Mouse (Mus musculus): Measurements from ENCODE around the gene Kcnk6. TPM values are rescaled to one million over a fixed set of nuclear protein-coding genes. Genes with fewer than 3 reads are reported as not detected.
"Not testable (repeated sequence)": the region's sequence is repeated elsewhere in the genome, so short reads cannot be mapped to it uniquely, and the experiment has no call there.

Gene Kcnk6
- polyA plus RNA-seq, 1 experiment, result not detected

DNA sequence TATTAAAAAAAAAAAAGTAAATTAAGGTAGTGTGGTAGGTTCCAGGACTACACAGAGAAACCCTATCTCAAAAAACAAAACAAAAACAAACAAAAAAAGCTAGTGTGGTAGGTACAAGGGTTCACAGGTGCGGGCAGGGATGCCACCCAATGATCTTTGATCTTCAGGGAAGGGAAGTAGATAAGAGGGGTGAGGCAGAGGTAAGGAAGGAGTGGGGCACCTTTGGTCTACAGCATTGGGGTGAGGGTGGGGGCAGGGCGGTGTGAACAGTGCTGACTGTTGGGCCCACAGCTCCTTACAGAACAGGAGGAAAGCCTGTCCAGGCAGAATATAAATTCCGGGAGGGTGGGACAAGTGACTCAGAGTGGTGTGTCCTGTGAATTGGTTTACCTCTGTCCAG is 18.9 kb upstream of the Kcnk6 start:
- Histone ChIP-seq H3K36me3 (ENCODE audit: control insufficient read depth) (peaks cover 5% of the 10 kb centered on the region; the same call in 1 of the 2 replicates), H3K9me3 (ENCODE audit: control insufficient read depth, low read length) (no peaks in the 10 kb centered on the region), H3K4me1 (ENCODE audit: control insufficient read depth) (peaks cover 19% of the 10 kb centered on the region), H3K4me3 (replicated peaks) (no peak overlapping the region), H3K27me3 (ENCODE audit: control insufficient read depth) (0 out of 2 replicates have a peak, but pooled peaks cover 3% of the 10 kb centered on the region)
- TF ChIP-seq TAL1 (IDR thresholded peaks at IDR 0.05; ENCODE audit: low read length), result no peak
- no peak for TF ChIP-seq GATA1 (IDR thresholded peaks at IDR 0.05; ENCODE audit: low read length)

DNA sequence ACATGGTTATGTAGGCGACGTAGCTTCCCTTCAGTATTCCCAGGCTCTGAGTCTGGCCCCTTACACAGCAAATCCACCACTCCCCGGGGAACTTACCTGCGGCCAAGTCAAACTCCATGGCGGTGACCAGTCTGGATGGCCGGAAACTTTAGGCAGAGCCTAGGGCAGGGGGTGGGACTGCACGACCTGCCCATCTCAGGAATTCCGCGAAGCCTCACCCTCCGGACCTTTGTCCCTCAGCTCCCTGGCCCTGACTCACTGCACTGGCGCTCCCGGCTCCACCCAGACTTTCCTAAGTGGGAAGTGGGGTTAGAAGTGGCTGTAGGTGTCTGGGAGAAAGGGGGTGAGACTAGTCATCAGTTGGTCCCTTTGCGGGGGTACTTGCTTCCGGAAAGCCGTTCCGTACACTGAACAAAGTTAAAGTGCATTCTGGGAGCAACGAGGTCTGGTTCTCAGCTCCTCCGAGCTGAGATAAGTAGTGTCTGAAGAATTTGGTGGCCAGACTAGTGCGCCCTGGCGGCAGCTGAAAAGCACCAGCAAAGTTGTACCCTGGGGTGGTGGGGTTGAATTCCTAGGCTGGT is 16.0 kb upstream of the Kcnk6 start, which contains the start of gene 2200002D01Rik:
Gene 2200002D01Rik, minus strand, starts transcription at position 206 of the 581 bp plus-strand sequence.
- Histone ChIP-seq H3K4me3 (replicated peaks) (peak within 1 kb of the TSS; percentile 61), H3K36me3 (ENCODE audit: control insufficient read depth) (peaks cover 23% of the 10 kb centered on the region)
- TF ChIP-seq GATA1 (IDR thresholded peaks at IDR 0.05; ENCODE audit: low read length) (no peak), TAL1 (IDR thresholded peaks at IDR 0.05; ENCODE audit: low read length) (no peak)

DNA sequence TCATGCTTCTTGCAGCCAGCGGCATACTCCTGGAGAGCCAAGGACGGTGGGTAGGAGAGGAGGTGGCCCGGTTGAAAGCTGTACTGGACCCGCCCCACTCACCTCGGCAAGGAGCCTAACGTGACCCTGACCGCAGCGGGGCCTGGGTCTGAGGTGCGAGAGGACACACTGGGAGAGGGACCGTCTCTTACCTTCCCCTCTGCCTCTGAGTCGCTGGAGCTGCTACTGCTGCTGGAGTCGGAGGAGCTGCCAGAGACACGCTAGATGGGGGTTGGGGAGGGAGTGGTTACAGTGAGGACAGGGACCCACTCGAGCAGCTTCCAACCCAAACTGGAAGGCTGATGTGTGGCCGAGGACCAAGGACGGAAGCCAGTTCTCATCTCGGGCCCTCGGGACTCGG is 15.4 kb upstream of the Kcnk6 start:
- Histone ChIP-seq H3K36me3 (ENCODE audit: control insufficient read depth) (peaks cover 23% of the 10 kb centered on the region), H3K27me3 (ENCODE audit: control insufficient read depth) (0 out of 2 replicates have a peak, but pooled peaks cover 3% of the 10 kb centered on the region), H3K4me1 (ENCODE audit: control insufficient read depth) (peaks cover 16% of the 10 kb centered on the region), H3K4me3 (replicated peaks) (peak overlapping the region; percentile 61), H3K9me3 (ENCODE audit: control insufficient read depth, low read length) (no peaks in the 10 kb centered on the region)
- no peak for TF ChIP-seq TAL1 (IDR thresholded peaks at IDR 0.05; ENCODE audit: low read length)

More for the DNA sequence above, 16.0 kb upstream of the Kcnk6 start, which contains the start of gene 2200002D01Rik:
- Histone ChIP-seq H3K9me3 (ENCODE audit: control insufficient read depth, low read length) (no peaks in the 10 kb centered on the region), H3K4me1 (ENCODE audit: control insufficient read depth) (peaks cover 19% of the 10 kb centered on the region), H3K27me3 (ENCODE audit: control insufficient read depth) (0 out of 2 replicates have a peak, but pooled peaks cover 3% of the 10 kb centered on the region)

GRCm38 (mm10) chr7:29247314-29247700 is 15.0 kb upstream of the Kcnk6 start:
- H3K4me3 ChIP-seq (replicated peaks), result peak overlapping the region; percentile 61
- peaks cover 23% of the 10 kb centered on the region for H3K36me3 ChIP-seq (ENCODE audit: control insufficient read depth)
- 0 out of 2 replicates have a peak, but pooled peaks cover 3% of the 10 kb centered on the region for H3K27me3 ChIP-seq (ENCODE audit: control insufficient read depth)
- TF ChIP-seq GATA1 (IDR thresholded peaks at IDR 0.05; ENCODE audit: low read length) (no peak), TAL1 (IDR thresholded peaks at IDR 0.05; ENCODE audit: low read length) (no peak)
- peaks cover 16% of the 10 kb centered on the region for H3K4me1 ChIP-seq (ENCODE audit: control insufficient read depth)
- no peaks in the 10 kb centered on the region for H3K9me3 ChIP-seq (ENCODE audit: control insufficient read depth, low read length)

DNA sequence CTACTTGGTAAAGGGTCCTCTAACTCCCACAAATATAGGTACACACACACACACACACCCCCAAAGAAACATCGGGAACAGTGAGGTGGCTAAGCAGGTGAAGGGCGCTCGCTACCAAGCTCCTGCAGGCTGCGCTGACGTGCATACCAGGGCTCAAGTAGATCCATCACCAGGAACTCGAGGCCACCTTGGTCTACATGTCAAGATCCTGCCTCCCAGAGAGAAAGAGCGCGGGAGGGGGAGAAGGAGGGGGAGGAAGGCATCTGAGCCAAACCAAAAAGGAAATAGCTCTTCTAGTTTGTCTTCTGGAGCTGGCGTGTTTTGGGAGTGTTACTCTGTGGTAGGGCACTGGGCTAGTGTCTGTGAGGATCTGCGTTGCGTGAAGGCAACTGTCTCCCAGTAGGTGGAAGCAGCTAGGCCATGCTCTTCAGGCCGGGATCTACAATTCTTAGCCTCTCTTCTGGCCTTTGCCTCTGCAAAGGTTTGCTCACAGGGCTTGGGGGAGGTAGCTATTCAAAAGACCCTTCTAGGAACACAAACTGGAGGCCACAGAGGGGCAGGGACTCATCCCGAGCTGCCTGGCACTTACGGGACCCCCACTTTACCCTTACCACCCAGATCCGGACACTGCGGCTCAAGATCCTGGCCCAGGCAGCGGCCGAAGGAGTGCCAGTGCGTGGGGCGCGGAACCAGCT is 14.5 kb upstream of the Kcnk6 start:
- Histone ChIP-seq H3K9me3 (ENCODE audit: control insufficient read depth, low read length) (no peaks in the 10 kb centered on the region), H3K4me3 (replicated peaks) (no peak overlapping the region), H3K4me1 (ENCODE audit: control insufficient read depth) (peaks cover 18% of the 10 kb centered on the region), H3K36me3 (ENCODE audit: control insufficient read depth) (peaks cover 26% of the 10 kb centered on the region), H3K27me3 (ENCODE audit: control insufficient read depth) (0 out of 2 replicates have a peak, but pooled peaks cover 3% of the 10 kb centered on the region)
- TF ChIP-seq TAL1 (IDR thresholded peaks at IDR 0.05; ENCODE audit: low read length) (no peak), GATA1 (IDR thresholded peaks at IDR 0.05; ENCODE audit: low read length) (no peak)

DNA sequence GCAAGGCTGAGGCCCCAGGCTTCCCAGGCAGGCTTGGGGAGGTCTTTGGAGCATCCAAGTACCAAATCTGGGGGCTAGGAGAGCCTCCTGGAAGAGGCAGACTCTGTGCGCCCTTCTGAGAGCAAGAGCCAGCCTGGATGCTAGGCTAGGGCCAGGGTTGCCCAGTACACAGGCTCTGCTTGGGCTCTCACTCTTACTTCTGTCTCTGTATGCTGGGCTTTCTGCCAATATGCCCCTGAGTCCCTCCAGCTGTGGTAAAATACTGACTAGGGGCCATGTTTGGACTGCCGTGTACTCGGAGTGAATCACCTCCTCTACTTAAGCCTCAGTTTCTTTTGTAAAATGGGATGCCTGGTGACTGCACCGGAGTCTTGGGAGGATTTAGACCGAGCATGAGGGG is 13.7 kb upstream of the Kcnk6 start:
- no peak for TF ChIP-seq TAL1 (IDR thresholded peaks at IDR 0.05; ENCODE audit: low read length)
- no peak for TF ChIP-seq GATA1 (IDR thresholded peaks at IDR 0.05; ENCODE audit: low read length)
- Histone ChIP-seq H3K27me3 (ENCODE audit: control insufficient read depth) (0 out of 2 replicates have a peak, but pooled peaks cover 3% of the 10 kb centered on the region), H3K9me3 (ENCODE audit: control insufficient read depth, low read length) (no peaks in the 10 kb centered on the region), H3K4me1 (ENCODE audit: control insufficient read depth) (peaks cover 26% of the 10 kb centered on the region), H3K36me3 (ENCODE audit: control insufficient read depth) (peaks cover 27% of the 10 kb centered on the region), H3K4me3 (replicated peaks) (no peak overlapping the region)

DNA sequence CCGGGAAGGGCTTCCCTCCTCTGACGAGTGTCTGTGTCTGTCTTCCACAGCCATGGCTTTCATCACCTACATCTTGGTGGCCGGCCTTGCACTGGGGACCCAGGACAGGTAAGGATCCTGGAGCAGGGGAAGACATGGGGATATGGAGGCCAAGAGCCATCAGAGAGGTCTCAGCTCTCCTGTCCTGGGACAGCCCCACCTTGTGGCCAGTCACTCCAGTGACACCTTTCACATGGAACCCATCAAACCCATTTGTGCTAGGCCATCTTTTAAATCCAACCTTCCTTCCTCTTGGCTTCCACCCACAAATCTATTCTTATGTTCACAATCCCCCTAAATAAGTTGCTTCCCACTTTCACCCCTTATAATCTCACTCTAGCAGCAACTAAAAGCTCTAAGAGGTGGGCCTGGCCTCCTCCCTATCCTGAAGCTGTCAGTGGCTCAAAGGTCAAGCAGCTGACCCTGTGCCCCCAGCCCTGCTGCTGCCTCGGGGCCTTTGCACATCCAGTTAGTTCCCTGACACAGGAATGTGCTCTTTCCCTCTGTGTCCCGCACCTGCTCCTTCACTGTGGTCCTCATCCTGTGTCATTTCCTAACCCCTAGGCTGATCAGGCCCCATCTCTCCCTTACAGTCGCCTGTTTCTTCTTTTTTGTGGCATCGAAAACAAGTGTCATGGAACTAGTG is 12.6 kb upstream of the Kcnk6 start:
- no peak for TF ChIP-seq GATA1 (IDR thresholded peaks at IDR 0.05; ENCODE audit: low read length)
- TF ChIP-seq TAL1 (IDR thresholded peaks at IDR 0.05; ENCODE audit: low read length), result no peak
- Histone ChIP-seq H3K27me3 (ENCODE audit: control insufficient read depth) (0 out of 2 replicates have a peak, but pooled peaks cover 3% of the 10 kb centered on the region), H3K4me3 (replicated peaks) (no peak overlapping the region), H3K9me3 (ENCODE audit: control insufficient read depth, low read length) (no peaks in the 10 kb centered on the region), H3K36me3 (ENCODE audit: control insufficient read depth) (peaks cover 27% of the 10 kb centered on the region), H3K4me1 (ENCODE audit: control insufficient read depth) (peaks cover 35% of the 10 kb centered on the region)

GRCm38 (mm10) chr7:29238019-29238967 is 6.0 kb upstream of the Kcnk6 start, which contains the start of gene Yif1b:
Yif1b (plus strand) TSS chr7:29238329.
- TF ChIP-seq GATA1 (IDR thresholded peaks at IDR 0.05; ENCODE audit: low read length) (no peak), TAL1 (IDR thresholded peaks at IDR 0.05; ENCODE audit: low read length) (no peak)
- Histone ChIP-seq H3K9me3 (ENCODE audit: control insufficient read depth, low read length) (no peaks in the 10 kb centered on the region), H3K4me1 (ENCODE audit: control insufficient read depth) (peaks cover 44% of the 10 kb centered on the region), H3K27me3 (ENCODE audit: control insufficient read depth) (peaks cover 10% of the 10 kb centered on the region), H3K36me3 (ENCODE audit: control insufficient read depth) (peaks cover 3% of the 10 kb centered on the region; the same call in 1 of the 2 replicates), H3K4me3 (replicated peaks) (peak within 1 kb of the TSS; percentile 74)

DNA sequence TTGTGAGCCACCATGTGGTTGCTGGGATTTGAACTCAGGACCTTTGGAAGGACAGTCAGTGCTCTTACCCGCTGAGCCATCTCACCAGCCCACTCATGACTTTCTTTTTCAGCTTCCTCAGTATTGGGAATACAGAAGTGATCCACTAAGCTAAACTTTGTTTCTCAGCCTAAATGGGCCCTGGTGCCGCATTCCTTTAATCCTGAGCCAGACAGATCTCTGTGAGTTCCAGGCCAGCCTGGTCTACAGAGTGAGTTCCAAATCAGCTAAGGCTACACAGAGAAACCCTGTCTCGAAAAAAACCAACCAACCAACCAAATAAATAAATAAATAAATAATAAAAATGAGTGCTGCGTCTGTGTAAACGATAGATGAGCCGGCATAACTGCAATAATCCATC is 5.3 kb upstream of the Kcnk6 start:
- not testable (repeated sequence) for H3K36me3 ChIP-seq (ENCODE audit: control insufficient read depth); H3K9me3 ChIP-seq (ENCODE audit: control insufficient read depth, low read length)
- H3K4me1 ChIP-seq (ENCODE audit: control insufficient read depth), result peaks cover 44% of the 10 kb centered on the region
- peaks cover 17% of the 10 kb centered on the region for H3K27me3 ChIP-seq (ENCODE audit: control insufficient read depth)
- H3K4me3 ChIP-seq (replicated peaks), result peak overlapping the region; percentile 74

All from erythroblast, embryonic 14.5 days (primary cell).